Mouse (Mus musculus): ENCODE data around the gene Gm17689.

Gene Gm17689

GRCm38 (mm10) chr9:36582535-36582934 is at the start of gene Gm17689:
Gm17689 (minus strand) TSS chr9:36582635.
- no peak for DNase-seq

GRCm38 (mm10) chr9:36541863-36542262 is 40.6 kb downstream of the Gm17689 start, which contains the start of gene Gm5615:
Gm5615 (minus strand) TSS chr9:36541963.
- DNase-seq: no peak

All from cerebellum, postnatal 36 days (tissue).